Mouse (Mus musculus) lung, postnatal 25 days (tissue): ENCODE data around the gene Muc5ac.
"Not testable (repeated sequence)": the region's sequence is repeated elsewhere in the genome, so short reads cannot be mapped to it uniquely, and the experiment has no call there.

Experiments
- DNase-seq: peaks from one replicate; pipeline ENCODE4 v3.0.0; 2022; ENCODE audit warnings: low spot score

The Muc5ac gene

DNA sequence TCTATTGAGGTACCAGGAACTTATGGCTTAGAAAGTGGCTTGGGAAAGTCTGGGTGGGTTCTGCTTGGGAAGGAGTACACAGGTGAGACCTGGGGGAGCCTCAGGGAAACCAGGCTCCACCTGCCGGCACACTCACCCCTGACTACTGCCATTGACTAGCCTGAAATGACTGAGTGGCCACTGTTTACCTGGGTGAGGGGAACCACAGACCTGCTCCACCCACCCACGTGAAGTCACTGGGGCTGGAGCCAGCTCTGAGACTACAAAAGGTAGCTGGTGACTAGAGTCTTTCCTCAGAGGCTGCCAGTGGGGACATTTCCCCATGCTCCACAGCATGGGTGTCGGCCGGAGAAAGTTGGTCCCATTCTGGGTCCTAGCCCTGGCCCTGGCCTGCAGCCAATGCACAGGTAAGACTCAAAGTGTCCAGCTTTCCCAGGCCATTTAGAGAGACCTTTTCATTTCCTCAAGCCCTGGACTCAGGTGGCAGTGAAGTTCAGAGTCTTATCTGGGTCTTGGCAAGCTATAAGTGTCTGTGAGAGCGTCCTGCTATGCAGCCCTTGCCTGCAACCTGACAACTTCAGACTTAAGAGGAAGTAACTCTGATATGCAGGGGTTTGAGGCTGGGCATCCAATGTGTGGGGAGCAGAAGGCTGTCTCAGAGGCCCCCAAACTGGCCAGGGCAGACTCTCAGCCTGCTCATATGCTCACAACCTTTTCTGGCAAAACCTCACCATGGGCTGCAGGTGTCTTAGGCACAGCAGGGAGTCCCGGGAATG lies at the start of gene Muc5ac:
Muc5ac (plus strand) TSS at position 296 of the 776 bp plus-strand sequence.
- no peak for DNase-seq

GRCm38 (mm10) chr7:141747451-141748100 lies 41.2 kb upstream of the Muc5ac start:
- DNase-seq: no peak

GRCm38 (mm10) chr7:141752513-141752912 lies 36.3 kb upstream of the Muc5ac start:
- DNase-seq: no peak

DNA sequence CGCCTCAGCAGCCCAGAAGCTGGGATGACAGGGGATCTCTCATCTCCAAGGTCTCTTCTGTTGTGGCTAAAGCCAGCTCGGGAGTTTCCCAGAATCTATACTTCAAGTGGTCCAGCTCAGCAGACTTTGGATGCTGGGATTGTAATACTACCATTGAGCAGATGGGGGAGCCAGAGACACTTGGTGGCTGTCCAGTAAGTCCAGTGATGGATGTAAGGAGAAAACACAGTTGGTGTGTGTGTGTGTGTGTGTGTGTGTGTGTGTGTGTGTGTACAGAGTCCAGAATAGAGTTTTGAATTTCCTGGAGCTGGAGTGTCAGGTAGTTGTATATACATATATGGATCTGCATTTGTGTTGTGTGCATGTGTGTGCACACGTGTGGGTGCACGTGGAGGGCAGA lies 32.9 kb upstream of the Muc5ac start:
- DNase-seq: peak; percentile 71

- no peak for DNase-seq
Measured at GRCm38 (mm10) chr7:141758291-141758690, 30.5 kb upstream of the Muc5ac start.

DNA sequence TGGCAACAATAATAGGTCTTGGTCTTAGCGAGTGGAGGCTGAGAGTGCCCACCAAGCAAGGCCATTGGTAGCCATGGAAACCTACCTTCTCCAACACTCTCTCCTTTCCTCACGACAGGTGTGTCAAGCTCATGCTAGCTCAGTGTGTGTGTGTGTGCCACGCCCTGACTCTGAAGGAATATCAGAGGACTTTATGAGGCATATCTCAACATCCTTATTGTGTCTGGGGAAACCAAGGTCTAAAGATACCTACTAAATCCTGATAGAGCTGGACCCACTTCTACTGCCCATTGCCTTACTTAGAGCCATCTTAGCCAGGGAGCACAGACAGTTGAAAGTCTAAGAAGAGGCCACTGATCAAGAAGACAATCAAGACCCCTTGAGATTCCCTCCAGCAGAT lies 18.3 kb upstream of the Muc5ac start:
- DNase-seq: no peak

- no peak for DNase-seq
Measured at GRCm38 (mm10) chr7:141770988-141771387, 17.8 kb upstream of the Muc5ac start.

- no peak for DNase-seq
Measured at GRCm38 (mm10) chr7:141772058-141772557, 16.7 kb upstream of the Muc5ac start.

DNA sequence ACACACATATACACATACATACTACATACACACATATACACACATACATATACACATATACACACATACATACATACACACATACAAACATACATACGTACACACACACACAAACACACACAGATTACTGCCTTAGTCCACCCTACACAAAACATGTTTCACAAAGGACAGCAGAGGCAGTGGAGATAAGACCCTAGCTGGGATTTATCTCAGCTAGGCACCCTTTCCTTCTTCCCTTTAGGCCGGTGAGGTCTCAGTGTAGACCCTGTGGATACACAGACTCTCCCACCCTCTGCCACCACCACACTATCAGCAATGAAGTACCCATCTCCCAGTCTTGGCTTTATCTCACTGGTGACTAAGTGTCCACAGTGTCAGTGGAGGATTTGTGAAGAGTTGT lies 13.9 kb upstream of the Muc5ac start:
- no peak for DNase-seq

GRCm38 (mm10) chr7:141776199-141776598 lies 12.6 kb upstream of the Muc5ac start:
- no peak for DNase-seq

DNA sequence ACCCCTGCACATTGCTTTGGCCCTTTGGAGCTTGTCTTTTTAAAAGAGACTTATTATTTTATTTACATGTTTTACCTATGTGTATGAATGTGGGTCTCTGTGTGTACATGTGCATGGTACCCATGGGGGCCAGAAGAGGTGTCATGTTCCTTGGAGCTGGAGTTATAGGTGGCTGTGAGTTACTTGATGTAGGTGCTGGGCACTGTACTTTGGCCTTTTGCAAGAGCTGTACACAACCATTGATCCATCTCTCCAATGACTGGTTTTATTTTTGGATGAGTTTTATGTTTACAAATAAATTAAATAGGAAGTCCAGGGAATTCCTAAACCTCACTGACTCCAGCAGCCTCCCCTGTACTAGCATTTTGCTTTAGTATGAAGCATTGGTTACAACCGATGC lies 5.5 kb downstream of the Muc5ac start:
- DNase-seq: no peak

GRCm38 (mm10) chr7:141803206-141803605 lies 14.4 kb downstream of the Muc5ac start:
- no peak for DNase-seq

DNA sequence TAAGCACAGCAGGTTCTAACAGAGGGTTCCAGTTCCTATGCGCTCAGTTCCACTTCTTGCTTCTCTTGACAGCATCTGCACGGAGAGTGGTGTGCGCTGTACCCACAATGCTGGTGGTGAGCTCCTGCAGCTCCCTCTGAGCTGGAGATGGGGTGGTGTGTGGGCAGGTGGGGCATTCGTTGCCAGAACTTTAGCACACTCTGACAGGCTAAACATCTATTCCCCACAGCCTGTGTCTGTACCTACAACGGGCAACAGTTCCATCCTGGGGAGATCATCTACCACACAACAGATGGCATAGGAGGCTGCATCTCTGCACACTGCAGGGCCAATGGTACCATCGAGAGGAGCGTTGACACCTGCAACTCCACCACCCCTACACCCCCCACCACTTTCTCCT lies 16.6 kb downstream of the Muc5ac start:
- DNase-seq: no peak

DNA sequence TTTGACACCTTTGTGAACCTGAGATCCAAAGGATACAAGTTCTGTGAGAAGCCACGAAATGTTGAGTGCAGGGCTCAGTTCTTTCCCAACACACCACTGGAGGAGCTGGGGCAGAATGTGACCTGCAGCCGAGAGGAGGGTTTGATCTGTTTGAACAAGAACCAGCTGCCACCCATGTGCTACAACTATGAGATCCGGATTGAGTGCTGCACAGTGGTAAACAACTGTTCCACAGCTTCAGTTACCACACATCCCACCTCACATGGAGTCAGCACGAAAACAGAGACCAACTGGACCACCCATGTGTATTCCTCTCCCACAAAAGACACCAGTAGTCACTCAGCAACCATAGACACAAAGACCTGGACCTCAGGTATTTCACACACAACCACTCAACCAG lies 19.1 kb downstream of the Muc5ac start:
- not testable (repeated sequence) for DNase-seq

DNA sequence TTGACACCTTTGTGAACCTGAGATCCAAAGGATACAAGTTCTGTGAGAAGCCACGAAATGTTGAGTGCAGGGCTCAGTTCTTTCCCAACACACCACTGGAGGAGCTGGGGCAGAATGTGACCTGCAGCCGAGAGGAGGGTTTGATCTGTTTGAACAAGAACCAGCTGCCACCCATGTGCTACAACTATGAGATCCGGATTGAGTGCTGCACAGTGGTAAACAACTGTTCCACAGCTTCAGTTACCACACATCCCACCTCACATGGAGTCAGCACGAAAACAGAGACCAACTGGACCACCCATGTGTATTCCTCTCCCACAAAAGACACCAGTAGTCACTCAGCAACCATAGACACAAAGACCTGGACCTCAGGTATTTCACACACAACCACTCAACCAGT lies 21.2 kb downstream of the Muc5ac start:
- not testable (repeated sequence) for DNase-seq

- no peak for DNase-seq
Measured at GRCm38 (mm10) chr7:141813321-141813720, 24.5 kb downstream of the Muc5ac start.

DNA sequence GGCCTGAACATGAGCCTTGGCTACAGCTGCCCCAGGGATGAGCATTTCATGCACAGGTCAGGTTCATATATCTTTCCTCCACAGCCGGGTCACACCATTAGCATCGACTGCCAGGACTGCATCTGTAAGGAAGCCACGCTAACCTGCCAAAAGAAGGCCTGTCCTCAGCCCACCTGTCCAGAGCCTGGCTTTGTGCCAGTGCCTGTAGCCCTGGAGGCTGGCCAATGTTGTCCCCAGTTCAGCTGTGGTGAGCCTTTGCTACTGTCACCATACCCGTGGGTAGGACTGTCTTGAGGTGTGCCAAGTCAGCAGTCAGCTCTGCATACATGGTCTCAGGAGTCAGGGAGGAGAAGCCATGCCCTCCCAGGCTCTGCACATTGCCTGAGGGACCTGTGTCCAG lies 26.6 kb downstream of the Muc5ac start:
- DNase-seq: no peak

DNA sequence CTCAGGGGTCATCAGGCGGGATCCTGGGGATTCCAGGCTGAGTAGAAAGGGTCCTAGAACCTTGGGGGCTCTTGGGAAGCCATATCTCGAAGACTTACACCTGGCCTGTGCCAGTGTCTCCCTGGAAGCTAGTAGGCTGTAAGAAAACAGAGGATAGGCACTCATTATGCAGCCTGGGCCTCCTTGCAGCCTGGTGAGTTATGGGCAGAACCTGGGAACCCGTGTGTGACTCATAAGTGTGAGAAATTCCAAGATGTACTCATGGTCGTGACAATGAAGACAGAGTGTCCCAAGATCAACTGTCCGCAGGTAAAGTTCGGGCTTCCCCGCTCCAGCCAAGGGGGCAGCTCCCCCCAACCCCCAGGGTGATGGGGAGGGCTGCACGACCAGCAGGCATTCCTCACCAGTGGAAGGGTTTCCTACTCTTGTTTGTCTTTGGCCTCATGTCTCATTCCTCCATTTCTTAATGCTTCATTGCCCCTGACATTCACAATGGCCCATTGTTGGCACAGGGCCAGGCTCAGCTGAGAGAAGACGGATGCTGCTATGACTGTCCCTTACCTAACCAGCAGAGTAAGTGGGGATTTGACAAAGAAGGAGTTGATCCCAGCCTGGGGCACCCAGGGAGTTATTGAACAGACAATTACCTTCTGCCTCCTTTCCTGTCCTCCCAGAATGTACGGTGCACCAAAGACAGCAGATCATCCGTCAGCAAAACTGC lies 28.7 kb downstream of the Muc5ac start:
- no peak for DNase-seq

GRCm38 (mm10) chr7:141818267-141818666 lies 29.5 kb downstream of the Muc5ac start:
- no peak for DNase-seq

- DNase-seq: no peak
Measured at GRCm38 (mm10) chr7:141822582-141823261, 34.0 kb downstream of the Muc5ac start.

DNA sequence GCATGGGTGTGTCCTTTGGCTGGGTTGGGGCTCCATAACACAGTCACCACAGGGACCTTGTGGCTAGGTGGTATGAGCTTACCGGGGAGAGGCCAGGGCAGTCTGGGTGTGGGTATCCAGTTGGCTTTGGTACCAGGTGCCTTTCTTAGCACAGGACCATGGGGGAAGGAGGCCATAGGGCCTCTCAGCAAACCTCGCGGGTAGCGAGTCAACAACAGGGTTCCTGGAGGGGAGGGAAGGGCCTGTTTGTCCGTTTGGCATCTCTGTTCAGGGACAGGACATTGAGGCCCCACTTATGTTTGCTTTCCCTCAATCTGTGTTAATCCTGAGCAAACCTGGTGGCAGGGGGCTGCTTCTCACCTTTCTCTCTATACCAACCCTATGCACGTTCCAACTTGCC lies 34.9 kb downstream of the Muc5ac start:
- DNase-seq: no peak

- no peak for DNase-seq
Measured at GRCm38 (mm10) chr7:141824398-141824797, 35.6 kb downstream of the Muc5ac start.
